Mouse (Mus musculus) ES-E14 (cell line): ENCODE data around the gene Ces4a.

Experiments
- CHD2 ChIP-seq: IDR thresholded peaks from 2 replicates; pipeline ENCODE4 v1.6.1; 2014; ENCODE audit warnings: mild to moderate bottlenecking, low read depth, low read length, inconsistent platforms
- HCFC1 ChIP-seq: IDR thresholded peaks from 2 replicates; pipeline ENCODE4 v1.6.1; 2012; ENCODE audit warnings: low read length, inconsistent platforms, borderline replicate concordance; ENCODE audit not compliant: insufficient read depth
- MAFK ChIP-seq: IDR thresholded peaks from 2 replicates; pipeline ENCODE4 v1.6.1; 2014; ENCODE audit warnings: mild to moderate bottlenecking, low read depth, low read length, inconsistent platforms; ENCODE audit not compliant: insufficient read depth
- ZC3H11A ChIP-seq: IDR thresholded peaks from 2 replicates; pipeline ENCODE4 v1.6.1; 2012; ENCODE audit warnings: low read depth, mild to moderate bottlenecking, inconsistent platforms, low read length, borderline replicate concordance
- ZNF384 ChIP-seq: IDR thresholded peaks from 2 replicates; pipeline ENCODE4 v1.6.1; 2012; ENCODE audit warnings: low read depth, low read length, inconsistent platforms

DNA sequence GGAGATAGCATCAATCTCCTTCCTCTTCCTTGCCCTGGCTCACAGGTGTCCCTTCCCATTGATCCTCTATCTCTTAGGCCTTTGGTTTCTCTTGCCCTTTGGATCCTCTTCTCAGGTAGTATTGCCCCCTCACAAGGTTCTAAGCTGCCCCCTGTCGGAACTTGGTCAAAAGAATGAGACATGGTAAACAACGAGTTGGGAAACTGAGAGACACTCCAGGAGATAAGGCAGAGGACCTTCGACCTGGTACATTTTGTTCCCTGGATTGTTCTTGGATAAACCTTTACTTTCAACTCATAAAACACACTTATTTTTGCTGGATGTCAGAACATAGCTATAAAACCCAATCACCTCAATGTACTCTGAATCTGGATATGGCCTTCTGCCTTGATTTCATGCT is 27.4 kb upstream of the Ces4a start:
- TF ChIP-seq ZNF384 (no peak), CHD2 (no peak), HCFC1 (no peak), ZC3H11A (no peak), MAFK (no peak)
